Mouse (Mus musculus) stomach, postnatal 0 days (tissue): Measurements from ENCODE around the gene Prkaa2.

Source experiments
- CTCF ChIP-seq: IDR thresholded peaks from 2 replicates; pipeline ENCODE4 v1.5.1; 2016; ENCODE audit warnings: antibody characterized with exemption, low read depth, mild to moderate bottlenecking, moderate library complexity
- EP300 ChIP-seq: optimal IDR thresholded peaks from 2 replicates; pipeline ENCODE3; 2016; ENCODE audit warnings: antibody characterized with exemption

DNA sequence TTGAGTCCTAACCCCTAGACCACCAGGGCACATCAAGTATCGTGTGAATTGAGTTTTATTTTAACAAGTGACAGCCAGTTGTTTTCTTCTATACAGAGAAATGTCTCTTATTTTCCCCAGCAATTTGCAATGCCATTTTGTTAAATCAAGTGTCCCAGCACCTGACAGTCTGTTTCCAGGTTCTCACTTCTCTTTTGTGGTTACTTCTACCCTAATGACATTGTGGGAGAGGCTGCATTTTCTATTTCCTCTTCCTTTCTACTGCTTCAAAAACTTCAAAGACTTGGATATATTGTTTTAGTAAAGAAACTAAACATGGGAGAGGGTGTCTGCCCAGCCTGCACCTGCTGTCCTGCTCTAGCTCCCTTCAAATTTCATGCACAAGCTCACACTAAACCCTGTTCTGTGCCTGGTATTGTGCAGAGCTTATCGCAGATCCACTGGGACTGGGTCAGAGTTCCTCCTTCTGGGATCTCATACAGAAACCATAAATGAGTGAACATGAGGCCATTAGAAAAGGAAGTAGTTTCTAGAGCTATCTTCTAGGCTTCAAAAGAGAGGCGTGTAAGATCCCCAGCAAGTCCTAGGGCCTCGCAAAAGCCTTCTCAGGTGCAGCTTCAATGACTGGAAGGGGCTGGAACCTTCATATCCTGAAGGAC lies 102.2 kb downstream of the Prkaa2 start:
- no peak for TF ChIP-seq CTCF
- no peak for TF ChIP-seq EP300
